Mouse (Mus musculus) limb, embryonic 13.5 days (tissue): ENCODE data around the gene Casc1. TPM values are rescaled to one million over a fixed set of nuclear protein-coding genes. Genes with fewer than 3 reads are reported as not detected.

ENCODE experiments used
- ATAC-seq: fragments of 200-750 bp; cut with Nextera tagmentation; 2 replicates; pipeline ENCODE4 v1.8.0; 2017; ENCODE audit warnings: low read depth, moderate number of reproducible peaks, moderate TSS enrichment; ENCODE audit not compliant: low FRiP score
- H3K27ac ChIP-seq: fragments of 300-500 bp; sonication (generic); 2 replicates; pipeline ENCODE4 v1.5.1; 2015; ENCODE audit warnings: inconsistent platforms, mild to moderate bottlenecking, moderate library complexity
- H3K27me3 ChIP-seq: fragments of 300-500 bp; sonication (generic); 2 replicates; pipeline ENCODE4 v1.6.1; 2015; ENCODE audit warnings: mild to moderate bottlenecking, inconsistent platforms
- H3K36me3 ChIP-seq: fragments of 300-500 bp; sonication (generic); 2 replicates; pipeline ENCODE4 v1.6.1; 2015; ENCODE audit warnings: inconsistent platforms, mild to moderate bottlenecking, moderate library complexity
- H3K4me1 ChIP-seq: fragments of 300-500 bp; sonication (generic); 2 replicates; pipeline ENCODE4 v1.6.1; 2015; ENCODE audit warnings: inconsistent platforms
- H3K4me2 ChIP-seq: fragments of 300-500 bp; sonication (generic); replicated peaks from 2 replicates; pipeline ENCODE4 v1.6.1; 2015; ENCODE audit warnings: inconsistent platforms, mild to moderate bottlenecking, moderate library complexity
- H3K4me3 ChIP-seq: fragments of 300-500 bp; sonication (generic); 2 replicates; pipeline ENCODE4 v1.5.1; 2015; ENCODE audit warnings: moderate library complexity, mild to moderate bottlenecking, inconsistent platforms
- H3K9ac ChIP-seq: fragments of 300-500 bp; sonication (generic); 2 replicates; pipeline ENCODE4 v1.6.1; 2015; ENCODE audit warnings: mild to moderate bottlenecking, inconsistent platforms
- H3K9me3 ChIP-seq: fragments of 300-500 bp; sonication (generic); 2 replicates; pipeline ENCODE4 v1.6.1; 2016; ENCODE audit warnings: inconsistent platforms
- WGBS: fragments of 180-500 bp; shearing (Covaris S2); methylation state at CpG from one replicate; pipeline ENCODE4 v1.1.7; 2015; 5-methylcytosine and 5-hydroxymethylcytosine counted together
- polyA plus RNA-seq: library from polyadenylated mRNA; unstranded; fragments of >200 nt; fragmentation: Nextera tagmentation; extraction: Ambion mirVana; gene quantifications from 2 replicates; pipeline ENCODE4 v1.2.1, GENCODE M21; 2015

Casc1 gene
- polyA plus RNA-seq, 1 experiment from 2014 or later = 0.46 TPM

DNA sequence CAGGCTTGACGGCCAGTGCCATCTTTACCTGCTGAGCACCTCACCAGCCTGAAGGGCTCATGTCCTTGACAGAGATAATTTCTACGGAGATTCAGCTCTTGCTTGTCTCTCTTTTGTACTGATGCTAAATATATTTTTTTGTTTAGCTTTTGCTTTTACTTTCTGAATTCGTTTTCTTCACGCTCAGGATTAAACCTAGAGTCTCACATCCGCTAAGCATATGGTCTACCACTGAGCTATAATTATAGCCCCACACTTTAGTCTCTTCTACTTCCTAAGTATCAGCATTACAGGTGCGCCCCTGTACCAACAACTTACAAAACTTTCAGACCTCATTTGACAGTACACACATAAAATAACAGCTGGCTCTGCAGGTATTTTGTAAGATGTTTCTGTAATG, 24.6 kb upstream of the Casc1 start:
- WGBS = 88% methylated on average over 6 of the region's 6 CpGs
- H3K9me3 ChIP-seq = no peaks in the 10 kb centered on the region
- H3K4me1 ChIP-seq = no peaks in the 10 kb centered on the region
- no peak overlapping the region for H3K4me2 ChIP-seq
- no peak for ATAC-seq
- no peak overlapping the region for H3K4me3 ChIP-seq
- no peak overlapping the region for H3K9ac ChIP-seq
- H3K27me3 ChIP-seq = no peaks in the 10 kb centered on the region
- peaks cover 26% of the 10 kb centered on the region for H3K36me3 ChIP-seq
- no peak overlapping the region for H3K27ac ChIP-seq

DNA sequence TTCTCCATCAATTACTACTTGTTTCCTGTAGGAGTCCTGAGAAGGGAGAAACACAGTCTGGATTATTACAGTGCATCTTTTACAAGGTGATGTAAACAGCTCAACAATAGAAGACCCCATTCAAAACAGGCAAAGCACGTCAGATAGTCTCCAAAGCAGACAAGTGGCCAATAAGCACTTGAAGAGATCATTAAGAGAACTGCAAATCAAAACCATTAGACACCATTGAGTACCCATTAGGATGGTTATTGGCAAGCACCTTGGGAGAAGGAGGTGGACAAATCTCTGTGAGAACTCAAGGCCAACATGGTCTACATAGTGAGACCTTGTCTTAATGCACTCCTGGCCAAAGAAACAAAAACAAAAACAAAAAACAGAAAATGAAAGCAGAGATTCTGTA, 23.6 kb upstream of the Casc1 start:
- Histone ChIP-seq H3K4me1 (no peaks in the 10 kb centered on the region), H3K4me2 (no peak overlapping the region), H3K36me3 (peaks cover 24% of the 10 kb centered on the region), H3K9ac (no peak overlapping the region), H3K27ac (no peak overlapping the region), H3K4me3 (no peak overlapping the region), H3K9me3 (no peaks in the 10 kb centered on the region), H3K27me3 (no peaks in the 10 kb centered on the region)
- ATAC-seq = no peak
- 71% methylated on average over 1 of the region's 1 CpGs for WGBS

DNA sequence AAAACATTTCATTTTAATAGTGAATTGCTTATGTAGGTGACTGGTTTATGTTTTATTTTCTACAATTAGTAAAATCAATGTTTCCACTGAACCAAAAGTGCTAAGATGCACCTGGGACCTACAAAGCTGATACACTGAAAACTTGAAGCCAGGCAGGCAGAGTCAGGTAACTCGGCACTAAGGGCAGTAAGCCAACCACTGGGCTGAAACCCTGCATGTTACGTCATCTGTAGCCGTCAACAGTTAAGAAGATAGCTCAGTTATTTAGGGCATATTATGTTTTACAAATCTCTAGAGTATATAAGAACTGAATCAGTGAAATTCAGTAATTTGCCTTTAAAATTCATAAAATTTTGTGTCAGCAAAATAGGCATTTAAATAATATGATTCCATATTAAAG, 15.5 kb upstream of the Casc1 start:
- no peak overlapping the region for H3K4me2 ChIP-seq
- 85% methylated on average over 3 of the region's 3 CpGs for WGBS
- H3K27me3 ChIP-seq = no peaks in the 10 kb centered on the region
- H3K36me3 ChIP-seq = peaks cover 33% of the 10 kb centered on the region
- no peak overlapping the region for H3K4me3 ChIP-seq
- H3K9me3 ChIP-seq = no peaks in the 10 kb centered on the region
- no peak overlapping the region for H3K27ac ChIP-seq
- no peak for ATAC-seq
- H3K4me1 ChIP-seq = no peaks in the 10 kb centered on the region
- H3K9ac ChIP-seq = no peak overlapping the region

DNA sequence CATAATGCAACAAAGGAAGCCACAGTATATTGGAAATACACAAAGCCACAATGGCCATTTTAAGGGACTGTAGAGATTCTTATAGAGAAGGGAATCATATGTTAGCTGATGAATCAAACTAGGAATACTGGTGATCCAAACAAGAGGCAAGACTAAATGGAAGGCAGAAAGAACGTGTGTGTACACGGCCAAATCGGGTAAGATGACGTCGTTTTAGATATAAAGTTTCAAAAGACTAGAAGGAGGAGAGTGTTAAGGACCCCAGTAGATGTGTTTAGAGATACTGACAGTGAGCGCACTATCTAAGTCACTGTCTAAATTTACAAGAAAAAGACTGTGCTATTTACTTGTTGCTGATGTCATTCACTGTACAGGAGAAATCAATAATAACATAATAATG, 13.4 kb upstream of the Casc1 start:
- H3K4me2 ChIP-seq = no peak overlapping the region
- 92% methylated on average over 6 of the region's 6 CpGs for WGBS
- no peak overlapping the region for H3K4me3 ChIP-seq
- H3K9me3 ChIP-seq = no peaks in the 10 kb centered on the region
- no peak overlapping the region for H3K27ac ChIP-seq
- H3K9ac ChIP-seq = no peak overlapping the region
- H3K4me1 ChIP-seq = no peaks in the 10 kb centered on the region
- peaks cover 34% of the 10 kb centered on the region for H3K36me3 ChIP-seq
- no peak for ATAC-seq
- H3K27me3 ChIP-seq = no peaks in the 10 kb centered on the region

DNA sequence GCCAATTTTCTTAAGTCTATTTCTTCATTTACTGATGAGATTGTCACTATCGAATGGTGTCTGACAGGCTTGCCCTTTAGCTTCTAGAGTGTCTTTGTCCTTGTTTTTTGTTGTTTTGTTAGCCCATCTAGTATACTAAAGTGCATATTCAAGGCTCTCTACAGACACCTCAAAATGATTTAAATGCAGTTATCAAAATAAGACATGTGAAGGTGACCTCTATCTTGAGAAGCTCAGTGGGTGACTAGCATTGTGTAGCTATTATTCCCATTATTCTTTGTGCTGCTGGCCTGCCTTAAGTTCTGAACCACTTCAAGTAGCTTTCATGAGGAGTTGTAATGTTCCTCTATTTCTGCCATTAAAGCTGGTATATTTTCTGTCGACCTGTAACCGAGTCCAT, 5.0 kb upstream of the Casc1 start:
- Histone ChIP-seq H3K36me3 (peaks cover 18% of the 10 kb centered on the region), H3K4me2 (no peak overlapping the region), H3K9ac (no peak overlapping the region), H3K27me3 (no peaks in the 10 kb centered on the region), H3K4me1 (peaks cover 7% of the 10 kb centered on the region), H3K4me3 (no peak overlapping the region), H3K9me3 (no peaks in the 10 kb centered on the region), H3K27ac (no peak overlapping the region)
- WGBS = 91% methylated on average over 3 of the region's 3 CpGs
- no peak for ATAC-seq

DNA sequence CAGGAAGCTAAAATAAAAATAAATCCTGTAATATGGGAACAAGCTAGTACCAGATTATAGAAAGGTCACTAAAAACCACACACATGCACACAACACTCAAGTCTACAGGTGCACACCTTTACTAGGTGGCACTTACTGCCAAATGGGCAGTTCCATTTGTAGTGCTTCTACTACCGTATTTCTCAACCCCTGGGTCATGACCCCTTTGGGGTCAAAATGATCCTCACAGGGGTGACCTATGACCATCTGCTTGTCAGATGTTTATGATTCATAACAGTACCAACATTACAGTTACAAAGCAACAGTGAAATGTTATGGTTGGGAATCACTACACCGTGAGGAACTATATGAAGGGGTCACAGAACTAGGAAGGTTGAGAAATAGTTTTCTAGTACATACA, 3.1 kb upstream of the Casc1 start:
- WGBS = 77% methylated on average over 2 of the region's 2 CpGs
- peaks cover 14% of the 10 kb centered on the region for H3K4me1 ChIP-seq
- no peak overlapping the region for H3K9ac ChIP-seq
- no peaks in the 10 kb centered on the region for H3K27me3 ChIP-seq
- no peak for ATAC-seq
- no peaks in the 10 kb centered on the region for H3K9me3 ChIP-seq
- H3K36me3 ChIP-seq = peaks cover 9% of the 10 kb centered on the region
- no peak overlapping the region for H3K27ac ChIP-seq
- no peak overlapping the region for H3K4me3 ChIP-seq
- no peak overlapping the region for H3K4me2 ChIP-seq

DNA sequence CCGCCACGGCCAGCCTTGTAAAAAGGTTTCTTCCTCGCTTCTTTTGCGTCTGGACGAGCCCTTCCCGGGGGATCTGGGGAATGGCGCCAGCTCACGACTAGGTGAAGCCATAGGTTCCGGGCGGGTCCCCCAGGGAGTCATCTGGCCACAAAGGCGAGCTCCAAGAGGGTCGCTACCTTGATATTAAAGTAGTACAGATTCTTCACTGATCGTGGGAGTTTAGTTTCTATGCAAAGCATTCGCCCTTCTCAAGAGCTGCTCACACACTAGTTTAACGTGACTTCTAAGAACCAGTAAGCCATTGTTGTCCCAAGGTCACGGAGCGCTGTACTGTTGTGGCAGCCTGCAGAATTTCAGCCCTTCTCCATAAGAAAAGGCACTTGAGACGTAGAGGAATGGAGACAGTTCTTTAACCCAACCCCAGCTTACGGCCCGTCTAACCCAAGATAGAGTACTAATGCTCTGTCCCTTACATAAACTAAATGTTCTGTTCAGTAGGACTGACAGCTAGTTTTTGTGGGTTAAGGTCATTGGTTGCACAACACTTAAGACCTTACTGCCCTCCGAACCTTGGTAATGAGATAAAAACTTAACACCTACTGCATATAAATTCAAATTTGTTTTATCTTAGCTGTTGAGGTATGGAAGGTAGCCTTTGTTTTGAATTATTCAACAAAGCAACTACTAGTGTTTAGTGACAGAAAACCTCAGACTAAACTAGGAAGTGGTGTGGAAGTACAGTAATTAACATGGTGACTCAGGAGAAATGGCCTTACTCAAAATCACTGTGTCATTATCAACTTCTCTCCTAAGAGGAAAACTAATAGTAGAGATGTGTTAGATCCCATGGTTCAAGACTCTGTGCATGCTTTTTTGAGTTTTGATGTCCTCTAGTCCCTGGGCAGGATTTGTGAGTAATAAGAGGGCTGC, 836 bp upstream of the Casc1 start:
- ATAC-seq = peak; percentile 2; the same call in 1 of the 2 replicates
- Histone ChIP-seq H3K4me1 (peaks cover 14% of the 10 kb centered on the region), H3K27ac (peak overlapping the region; percentile 96), H3K4me3 (peak overlapping the region; percentile 74), H3K36me3 (no peaks in the 10 kb centered on the region; the same call in 1 of the 2 replicates), H3K9ac (peak overlapping the region; percentile 88), H3K9me3 (no peaks in the 10 kb centered on the region), H3K4me2 (peak overlapping the region; percentile 79), H3K27me3 (no peaks in the 10 kb centered on the region)
- WGBS = 3% methylated on average over 21 of the region's 21 CpGs

DNA sequence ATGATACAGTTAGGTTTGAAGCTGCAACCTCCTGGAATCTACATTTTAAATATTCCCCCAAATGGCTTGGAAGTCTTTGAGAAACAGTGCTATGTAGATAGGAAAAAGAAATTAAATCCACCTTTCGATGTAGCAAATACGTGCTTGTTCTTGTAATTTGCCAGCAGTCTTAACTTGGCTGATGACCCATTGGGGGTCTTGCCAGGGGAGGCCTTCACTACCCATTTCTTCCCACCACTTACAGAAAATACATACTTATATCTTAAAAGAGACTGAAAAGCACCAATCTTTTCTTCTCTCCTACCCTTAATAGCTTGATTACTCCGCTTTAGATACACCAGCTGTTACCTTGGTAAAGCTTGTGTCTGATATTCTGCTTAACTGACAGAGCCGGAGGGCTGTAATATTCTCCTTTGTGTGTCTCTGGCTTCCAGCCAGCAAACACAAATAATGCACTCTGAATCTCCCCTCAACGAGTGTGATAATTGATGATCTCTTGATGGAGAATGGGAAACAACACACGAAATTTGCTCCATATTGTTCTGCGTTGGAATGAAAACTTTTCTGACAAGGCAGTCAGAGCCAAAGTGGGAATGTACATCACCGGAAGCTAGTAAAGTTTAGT, 637 bp downstream of the Casc1 start:
- no peak for ATAC-seq
- H3K9me3 ChIP-seq = no peaks in the 10 kb centered on the region
- peak overlapping the region; percentile 74 for H3K4me3 ChIP-seq
- WGBS = 37% methylated on average over 8 of the region's 8 CpGs
- H3K9ac ChIP-seq = no peak overlapping the region
- H3K27ac ChIP-seq = peak overlapping the region; percentile 7; the same call in 1 of the 2 replicates
- H3K36me3 ChIP-seq = no peaks in the 10 kb centered on the region; the same call in 1 of the 2 replicates
- H3K4me2 ChIP-seq = peak overlapping the region; percentile 76
- peaks cover 14% of the 10 kb centered on the region for H3K4me1 ChIP-seq
- no peaks in the 10 kb centered on the region for H3K27me3 ChIP-seq

DNA sequence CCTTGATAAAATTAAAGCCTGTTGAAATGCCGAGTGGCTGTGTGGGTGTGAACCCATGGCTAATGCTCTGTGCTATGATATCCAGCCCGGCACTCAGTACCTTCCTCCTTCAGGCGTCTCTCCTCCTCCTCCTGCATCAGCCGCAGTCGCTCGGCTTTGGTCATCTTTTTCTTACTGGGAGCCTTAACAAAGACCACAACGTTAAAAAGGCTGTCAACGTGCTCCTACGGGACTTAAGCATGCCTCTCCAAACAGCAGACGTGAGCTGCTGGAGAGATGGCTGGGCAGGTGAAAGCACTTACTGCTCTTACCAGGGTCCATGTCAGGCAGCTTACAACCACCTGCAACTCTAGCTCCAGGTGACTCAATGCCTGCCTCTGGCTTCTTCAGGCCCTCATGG, 5.7 kb downstream of the Casc1 start:
- Histone ChIP-seq H3K27ac (no peak overlapping the region), H3K9ac (no peak overlapping the region), H3K4me1 (peaks cover 2% of the 10 kb centered on the region), H3K27me3 (no peaks in the 10 kb centered on the region), H3K36me3 (no peaks in the 10 kb centered on the region), H3K4me2 (no peak overlapping the region), H3K9me3 (no peaks in the 10 kb centered on the region), H3K4me3 (no peak overlapping the region)
- whole genome bisulfite sequencing = 67% methylated on average over 10 of the region's 10 CpGs
- ATAC-seq = no peak

DNA sequence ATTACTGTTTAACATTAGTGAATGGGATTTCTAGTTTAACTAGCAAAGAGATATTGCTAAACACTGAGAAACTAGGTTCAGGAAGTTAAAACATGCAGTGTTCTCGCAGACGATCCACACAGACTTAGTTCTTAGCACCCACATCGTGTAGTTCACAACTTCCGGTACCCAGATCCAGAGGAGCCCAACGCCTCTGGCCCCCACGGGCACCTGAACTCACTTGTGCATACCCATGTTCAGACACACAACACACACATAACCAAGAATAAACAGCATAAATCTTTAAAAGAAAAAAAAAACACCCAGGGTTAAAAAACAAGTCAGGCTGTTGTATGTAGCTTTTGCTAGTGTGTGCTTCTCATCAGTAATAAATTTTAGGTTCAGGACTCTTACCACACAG, 6.4 kb downstream of the Casc1 start:
- Histone ChIP-seq H3K27ac (no peak overlapping the region), H3K9ac (no peak overlapping the region), H3K4me2 (no peak overlapping the region), H3K9me3 (no peaks in the 10 kb centered on the region), H3K27me3 (no peaks in the 10 kb centered on the region), H3K4me1 (peaks cover 7% of the 10 kb centered on the region; the same call in 1 of the 2 replicates), H3K36me3 (no peaks in the 10 kb centered on the region), H3K4me3 (no peak overlapping the region)
- no peak for ATAC-seq
- 87% methylated on average over 6 of the region's 6 CpGs for WGBS

DNA sequence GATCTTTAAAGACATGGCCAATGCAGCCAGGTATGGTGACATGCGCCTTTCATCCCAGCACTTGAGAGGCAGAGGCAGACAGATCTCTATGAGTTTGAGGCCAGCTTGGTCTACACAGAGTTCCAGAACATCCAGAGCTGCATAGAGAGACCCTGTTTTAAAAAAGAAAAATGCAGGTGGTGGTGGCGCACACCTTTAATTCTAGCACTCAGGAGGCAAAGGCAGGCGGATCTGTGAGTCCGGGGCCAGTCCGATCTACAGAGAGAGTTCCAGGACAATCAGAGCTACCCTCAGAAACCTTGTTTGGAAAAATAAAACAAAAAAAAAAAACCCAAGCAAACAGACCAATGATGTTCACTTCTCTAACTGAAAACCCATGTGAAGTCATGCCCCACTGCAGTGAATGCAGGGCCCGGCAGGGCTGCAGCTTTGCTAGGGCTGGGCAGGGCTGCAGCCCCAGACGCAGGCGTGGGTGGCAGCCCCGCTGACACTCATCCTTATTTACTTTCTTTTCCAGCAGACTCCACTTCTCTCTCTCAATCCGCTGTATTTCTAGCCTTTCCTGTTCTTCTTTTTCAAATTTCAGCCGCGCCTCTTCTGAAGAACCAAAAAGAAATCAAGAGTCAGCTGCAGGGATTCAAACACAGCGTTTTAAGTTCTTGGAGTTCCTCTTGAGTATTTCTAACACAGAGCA, 8.2 kb downstream of the Casc1 start:
- no peaks in the 10 kb centered on the region for H3K27me3 ChIP-seq

More for the DNA sequence above, 8.2 kb downstream of the Casc1 start:
- Histone ChIP-seq H3K36me3 (no peaks in the 10 kb centered on the region), H3K9ac (no peak overlapping the region), H3K4me2 (no peak overlapping the region), H3K4me3 (no peak overlapping the region), H3K4me1 (peaks cover 8% of the 10 kb centered on the region; the same call in 1 of the 2 replicates), H3K9me3 (no peaks in the 10 kb centered on the region), H3K27ac (no peak overlapping the region)
- no peak for ATAC-seq
- 82% methylated on average over 13 of the region's 13 CpGs for WGBS
